Mouse (Mus musculus) liver, embryonic 12.5 days (tissue): ENCODE measurements around the gene Serp2. TPM values are rescaled to one million over a fixed set of nuclear protein-coding genes. Genes with fewer than 3 reads are reported as not detected.

Experiments used
- polyA plus RNA-seq: library from polyadenylated mRNA; unstranded; fragments of >200 nt; fragmentation: Nextera tagmentation; extraction: Ambion mirVana; gene quantifications from 2 replicates; pipeline ENCODE4 v1.2.1, GENCODE M21; 2016

Gene Serp2
- polyA plus RNA-seq, 1 experiment from 2014 or later, result 2.2 TPM

Other genes with a start within 250 kb of the Serp2 start
- gene Tsc22d1, start 141.9 kb downstream of the Serp2 start, polyA plus RNA-seq, result 133 and 145 TPM in 2 replicates